Mouse (Mus musculus) liver, embryonic 18 days (tissue): ENCODE measurements around the gene Cd160. TPM values are rescaled to one million over a fixed set of nuclear protein-coding genes. Genes with fewer than 3 reads are reported as not detected.

Experiments
- polyA plus RNA-seq: library from polyadenylated mRNA; depleted of rRNA; stranded (reverse); fragments of >200 nt; gene quantifications from 2 replicates; pipeline ENCODE4 v1.2.3, GENCODE M21; 2012; rRNA removed

Cd160 gene
- 0.31 and 0.60 TPM in 2 replicates for polyA plus RNA-seq

DNA sequence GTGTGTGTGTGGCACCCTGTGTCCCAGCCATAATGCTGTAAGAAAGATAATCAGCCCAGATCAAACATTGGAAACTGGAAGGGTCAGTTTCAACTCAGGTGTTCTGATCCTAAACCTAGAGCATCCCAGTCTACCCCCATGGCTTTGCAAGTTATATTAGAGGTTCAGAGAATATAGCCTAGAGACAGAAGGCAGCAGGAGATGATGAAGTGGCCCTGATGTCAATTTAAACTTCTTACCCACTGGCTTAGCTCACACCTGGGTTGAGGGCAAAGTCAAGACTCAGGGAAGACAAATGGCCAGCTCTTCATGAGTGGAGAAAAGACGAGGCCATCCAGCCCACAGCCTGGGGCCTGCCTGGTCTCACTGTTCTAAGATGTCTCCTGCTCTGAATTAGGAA is at the start of gene Cd160, which contains the start of gene Pdzk1:
Gene Cd160, minus strand, starts transcription at position 368 of the 400 bp plus-strand sequence.
Gene Pdzk1, plus strand, starts transcription at position 301 of the 400 bp plus-strand sequence.

Other genes starting within 250 kb of the Cd160 start
- gene Polr3gl, start 235.2 kb downstream of the Cd160 start, polyA plus RNA-seq, result 19.6 and 26.1 TPM in 2 replicates
- gene Ankrd34a, start 232.7 kb downstream of the Cd160 start, polyA plus RNA-seq, result 0.03 and 0.04 TPM in 2 replicates
- 3.6 and 3.8 TPM in 2 replicates for gene Lix1l, start 228.2 kb downstream of the Cd160 start, polyA plus RNA-seq
- gene Rbm8a, start 199.4 kb downstream of the Cd160 start, polyA plus RNA-seq, result 18.6 and 20.5 TPM in 2 replicates
- gene Pex11b, start 194.0 kb downstream of the Cd160 start, polyA plus RNA-seq, result 16.6 and 17.3 TPM in 2 replicates
- gene Gm42957, start 193.9 kb downstream of the Cd160 start, polyA plus RNA-seq, result 0.01 and 0.04 TPM in 2 replicates
- 0.61 TPM in 2 replicates for gene Itga10, start 183.8 kb downstream of the Cd160 start, polyA plus RNA-seq
- gene Ankrd35, start 159.2 kb downstream of the Cd160 start, polyA plus RNA-seq, result 0.34 and 0.50 TPM in 2 replicates
- 5.5 and 6.9 TPM in 2 replicates for gene Pias3, start 133.0 kb downstream of the Cd160 start, polyA plus RNA-seq
- gene Nudt17, start 120.8 kb downstream of the Cd160 start, polyA plus RNA-seq, result 0.32 and 0.43 TPM in 2 replicates
- gene Polr3c, start 101.7 kb downstream of the Cd160 start, polyA plus RNA-seq, result 18.6 and 20.2 TPM in 2 replicates
- gene Rnf115, start 101.7 kb downstream of the Cd160 start, polyA plus RNA-seq, result 14.4 and 15.0 TPM in 2 replicates
- 32.2 and 37.5 TPM in 2 replicates for gene Pdzk1, start 67 bp downstream of the Cd160 start, polyA plus RNA-seq
- gene Gja5, start 75.3 kb upstream of the Cd160 start, polyA plus RNA-seq, result 2.7 and 3.2 TPM in 2 replicates
- 7.8 and 7.9 TPM in 2 replicates for gene Gpr89, start 76.0 kb upstream of the Cd160 start, polyA plus RNA-seq
- not detected in 2 replicates for gene Gja8, start 96.7 kb upstream of the Cd160 start, polyA plus RNA-seq